Mouse (Mus musculus): ENCODE results near the gene Etl4.

Gene Etl4

GRCm38 (mm10) chr2:20442731-20443130 lies 533.2 kb downstream of the Etl4 start:
- no peak for DNase-seq (ENCODE audit: low read depth, low spot score)

- no peak for DNase-seq (ENCODE audit: low read depth, low spot score)
These were observed 534.3 kb downstream of the Etl4 start for GRCm38 (mm10) chr2:20443671-20444440.

GRCm38 (mm10) chr2:20445156-20446155 lies 535.9 kb downstream of the Etl4 start:
- no peak for DNase-seq (ENCODE audit: low read depth, low spot score)

- no peak for DNase-seq (ENCODE audit: low read depth, low spot score)
These were observed 536.6 kb downstream of the Etl4 start for GRCm38 (mm10) chr2:20446180-20446579.

DNA sequence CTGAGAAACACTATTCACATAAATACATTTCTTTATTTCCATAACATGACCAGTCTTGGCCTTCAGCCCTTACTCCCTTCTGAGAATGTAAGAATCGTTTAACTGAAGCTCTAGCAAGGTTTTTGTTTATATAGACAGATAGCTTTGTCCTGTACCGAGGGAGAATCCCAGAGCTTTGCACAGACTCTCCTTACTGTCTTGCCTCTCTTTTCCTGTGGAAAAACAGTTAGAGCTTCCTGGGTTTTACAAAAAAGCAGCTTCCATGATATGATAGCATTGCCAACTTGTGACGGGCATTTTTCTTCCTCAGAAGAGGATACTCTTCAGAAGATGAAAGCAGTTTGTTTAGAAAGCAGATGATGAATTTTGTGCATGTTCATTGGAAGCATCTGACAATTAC lies 541.4 kb downstream of the Etl4 start:
- no peak for DNase-seq (ENCODE audit: low read depth, low spot score)

DNA sequence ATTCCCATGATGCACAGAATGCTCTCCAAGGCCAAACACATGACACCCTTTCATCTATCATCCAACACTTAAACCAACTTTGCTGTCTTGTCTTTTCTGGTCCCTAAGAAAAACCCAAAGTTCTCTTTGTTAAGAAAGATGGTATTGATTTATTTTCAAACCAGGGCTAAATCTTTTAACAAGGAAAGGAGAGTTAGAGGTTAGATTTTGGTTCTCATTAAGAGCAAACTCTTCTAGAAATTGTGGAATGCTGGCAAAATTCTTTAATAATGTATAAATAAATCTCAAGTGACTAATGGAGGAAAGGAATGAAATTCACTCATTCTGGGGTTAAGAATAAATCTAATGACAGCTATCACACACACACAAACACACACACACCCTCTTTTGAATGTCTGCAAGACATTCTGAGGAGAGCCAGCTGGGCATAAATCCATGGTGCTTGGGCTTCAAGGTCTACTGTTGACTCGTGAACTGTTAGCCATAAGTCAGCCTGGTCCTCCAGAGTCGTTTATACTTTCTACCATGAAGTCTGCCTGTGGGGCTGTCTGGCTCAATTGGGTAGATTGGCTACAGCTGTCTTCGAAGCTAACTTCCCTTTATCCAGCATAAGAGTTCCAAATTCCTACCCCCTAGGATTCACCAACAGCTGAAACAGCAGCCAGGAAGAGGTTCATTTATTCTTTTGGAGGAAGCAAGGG lies 544.1 kb downstream of the Etl4 start:
- no peak for DNase-seq (ENCODE audit: low read depth, low spot score)

DNA sequence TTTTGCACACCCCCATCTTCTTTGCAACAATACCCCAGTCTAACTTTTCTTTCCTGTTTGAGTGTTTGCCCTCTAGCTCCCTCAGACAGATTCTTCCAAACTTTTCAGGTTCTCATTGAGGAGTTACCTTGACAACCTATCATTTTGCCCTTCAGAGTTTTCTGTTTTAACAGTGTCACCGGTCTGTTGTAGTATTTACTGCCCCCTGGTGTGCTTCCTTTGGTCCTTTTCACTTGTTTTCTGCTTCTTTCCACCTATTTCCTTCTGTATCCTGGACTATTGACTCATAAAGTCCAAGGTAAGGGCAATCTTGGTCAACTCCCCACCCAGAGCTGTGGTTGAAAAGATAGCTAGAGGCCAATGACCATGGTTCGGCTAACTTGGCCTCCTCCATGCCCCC lies 569.6 kb downstream of the Etl4 start:
- DNase-seq (ENCODE audit: low read depth, low spot score) = no peak

GRCm38 (mm10) chr2:20486137-20486788 lies 576.7 kb downstream of the Etl4 start:
- DNase-seq (ENCODE audit: low read depth, low spot score) = no peak

GRCm38 (mm10) chr2:20489090-20489489 lies 579.5 kb downstream of the Etl4 start:
- DNase-seq (ENCODE audit: low read depth, low spot score) = no peak

DNA sequence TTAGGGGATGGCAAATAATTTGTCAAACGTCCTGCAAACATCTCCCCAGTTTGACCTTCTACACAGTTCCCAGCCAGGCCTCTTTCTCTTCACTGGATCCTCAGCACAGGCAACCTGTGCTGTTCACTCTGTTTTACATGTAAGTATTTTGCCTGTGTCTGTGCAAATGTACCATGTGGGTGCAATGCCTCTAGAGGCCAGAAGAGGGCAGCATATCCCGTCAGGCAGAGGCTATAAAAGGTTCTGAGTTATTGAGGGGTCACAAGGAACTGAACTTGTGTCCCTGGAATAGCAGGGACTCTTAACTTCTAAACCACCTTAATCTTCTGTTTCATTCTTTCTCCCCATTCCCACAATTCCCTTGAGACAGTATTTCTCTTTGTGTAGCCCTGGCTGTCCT lies 582.5 kb downstream of the Etl4 start:
- DNase-seq (ENCODE audit: low read depth, low spot score) = no peak

DNA sequence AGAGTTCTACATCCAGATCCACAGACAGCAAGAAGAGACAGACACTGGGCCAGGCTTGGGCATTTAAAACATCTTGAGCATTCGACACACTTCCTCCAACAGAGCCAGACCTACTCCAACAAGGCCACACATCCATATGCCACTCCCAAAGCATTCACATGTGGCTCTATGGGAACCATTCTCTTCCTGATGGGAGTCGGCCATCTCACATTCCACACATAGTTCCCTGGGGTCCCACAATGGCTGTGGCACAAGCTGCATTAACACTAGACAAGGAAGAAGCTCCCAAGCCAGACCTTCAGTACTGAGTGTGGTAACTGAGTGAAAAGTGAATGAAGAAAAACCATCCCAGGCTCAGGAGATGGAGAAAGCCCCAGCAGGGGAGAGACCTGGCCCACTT lies 584.2 kb downstream of the Etl4 start:
- DNase-seq (ENCODE audit: low read depth, low spot score) = no peak

- peak; percentile 4 for DNase-seq (ENCODE audit: low read depth, low spot score)
These were observed 585.1 kb downstream of the Etl4 start for GRCm38 (mm10) chr2:20494666-20495065.

DNA sequence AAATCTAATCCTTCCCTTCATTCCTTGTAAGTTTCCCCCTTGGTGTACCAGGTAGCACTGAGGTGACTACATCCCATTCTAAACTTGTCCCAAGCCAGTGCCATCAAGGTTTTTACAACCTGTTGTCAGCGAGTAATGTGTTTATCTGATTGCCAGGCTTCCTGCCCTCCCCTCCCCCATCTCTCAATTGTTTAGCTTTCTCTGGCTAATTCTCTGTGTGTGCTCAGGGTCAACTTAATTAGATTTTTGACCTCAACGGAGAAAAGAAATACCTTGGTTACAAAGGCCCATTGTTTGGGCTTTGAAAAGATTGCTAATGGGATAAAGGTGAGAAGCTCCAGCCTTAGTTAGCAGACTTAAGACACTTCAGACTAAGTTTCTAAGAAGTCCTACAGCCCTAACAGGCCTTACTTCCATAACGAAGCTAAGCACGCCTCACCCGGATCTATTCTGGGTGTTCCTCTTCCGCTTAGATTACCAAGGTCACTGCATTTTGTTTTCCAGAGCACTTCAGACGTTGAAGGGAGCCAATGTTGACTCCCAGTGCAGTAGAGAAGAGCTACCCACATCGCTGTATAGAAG lies 586.7 kb downstream of the Etl4 start:
- no peak for DNase-seq (ENCODE audit: low read depth, low spot score)

- DNase-seq (ENCODE audit: low read depth, low spot score) = no peak
These were observed 598.5 kb downstream of the Etl4 start for GRCm38 (mm10) chr2:20507832-20508723.

DNA sequence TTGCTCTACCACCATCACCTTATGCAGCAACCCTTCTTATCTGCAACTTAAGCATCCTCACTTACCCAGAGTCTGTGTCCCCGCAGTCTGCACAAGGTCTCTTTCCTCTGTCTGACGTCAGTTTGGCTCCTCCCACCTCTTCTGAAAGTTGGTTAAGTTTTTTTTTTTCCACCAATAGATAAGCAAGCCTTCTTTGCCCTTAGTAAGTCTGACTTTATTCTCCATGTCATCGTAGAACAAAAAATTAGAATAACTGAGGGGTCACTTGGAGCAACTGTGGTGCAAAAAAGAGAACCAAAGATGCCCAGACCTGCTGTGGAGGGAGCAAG lies 599.1 kb downstream of the Etl4 start:
- DNase-seq (ENCODE audit: low read depth, low spot score) = no peak

DNA sequence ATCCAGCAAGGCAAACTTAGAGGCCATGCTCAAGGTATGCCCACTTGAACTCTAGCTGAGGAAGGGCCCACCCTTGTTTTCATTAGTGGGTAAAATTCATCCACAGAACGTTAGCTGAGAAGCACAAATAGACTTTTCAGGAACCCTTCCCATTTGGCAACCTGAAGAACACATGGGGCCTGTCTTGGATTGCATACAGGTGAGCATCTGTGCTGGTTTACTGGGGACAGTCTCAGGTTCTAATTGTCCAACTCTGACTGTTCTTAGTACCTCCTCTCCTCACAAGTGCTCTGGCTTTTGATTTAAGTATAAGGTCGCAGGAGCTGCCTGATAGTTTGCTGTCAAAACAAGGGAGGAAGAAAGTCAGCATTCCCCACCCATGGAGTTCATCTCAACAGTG lies 600.5 kb downstream of the Etl4 start:
- DNase-seq (ENCODE audit: low read depth, low spot score) = no peak

DNA sequence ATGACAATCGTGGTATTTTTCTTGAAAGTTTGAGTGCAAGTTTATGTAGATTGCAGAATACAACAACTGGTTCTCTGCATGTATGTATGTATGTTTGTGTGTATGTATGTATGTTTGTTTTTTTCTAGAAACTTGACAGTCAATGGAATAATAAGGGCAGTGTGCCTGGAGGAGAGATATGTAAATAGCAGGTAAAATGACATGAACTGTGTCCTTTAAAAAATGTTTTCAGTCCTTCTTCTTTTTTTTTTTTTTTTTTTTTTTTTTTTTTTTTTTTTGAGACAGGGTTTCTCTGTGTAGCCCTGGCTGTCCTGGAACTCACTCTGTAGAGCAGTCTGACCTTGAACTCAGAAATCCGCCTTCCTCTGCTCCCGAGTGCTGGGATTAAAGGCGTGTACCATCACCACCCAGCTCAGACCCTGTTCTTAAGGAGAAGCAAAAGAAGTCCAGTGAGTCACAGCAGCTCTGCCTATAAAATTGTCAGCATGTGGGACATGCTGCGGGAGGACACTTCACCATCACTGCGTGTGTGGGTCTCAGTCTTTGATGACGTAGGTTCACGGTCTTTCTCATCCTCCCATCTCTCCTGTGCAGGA lies 606.8 kb downstream of the Etl4 start:
- DNase-seq (ENCODE audit: low read depth, low spot score) = no peak

GRCm38 (mm10) chr2:20517853-20518252 lies 608.3 kb downstream of the Etl4 start:
- DNase-seq (ENCODE audit: low read depth, low spot score) = no peak

DNA sequence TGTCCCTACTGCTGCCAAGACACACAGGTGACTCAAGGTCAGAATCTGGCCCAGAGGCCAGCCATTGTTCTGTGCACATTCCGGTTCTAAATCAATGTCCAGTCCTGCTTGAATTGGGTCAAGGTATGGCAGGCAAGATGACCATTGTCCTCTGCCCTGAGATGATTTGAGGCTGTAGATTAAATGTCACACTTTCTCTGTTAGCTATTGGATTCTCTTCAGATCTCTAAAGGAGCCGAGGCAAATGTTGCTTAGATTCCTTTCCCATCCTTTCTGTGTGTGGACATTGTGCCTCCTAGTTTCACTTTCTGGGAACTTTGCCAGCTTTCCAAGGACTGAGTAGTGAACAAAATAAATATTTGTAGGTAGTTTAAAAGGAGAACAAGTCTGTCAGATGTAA lies 608.9 kb downstream of the Etl4 start:
- no peak for DNase-seq (ENCODE audit: low read depth, low spot score)

Measured in CD4-positive helper T cell, adult 2 months (primary cell).